Mouse (Mus musculus) MEL (cell line): Measurements from ENCODE around the gene Opcml. TPM values are rescaled to one million over a fixed set of nuclear protein-coding genes. Genes with fewer than 3 reads are reported as not detected.

ENCODE experiments used
- DNase-seq: peaks from one replicate; pipeline ENCODE4 v3.0.0; 2011; ENCODE audit warnings: low read depth, low spot score
- H3K27ac ChIP-seq: 2 replicates; pipeline ENCODE4 v1.5.1; 2012; ENCODE audit warnings: low read depth, mild to moderate bottlenecking, control low read depth, low read length, moderate library complexity; ENCODE audit not compliant: control insufficient read depth
- H3K27me3 ChIP-seq, 2 experiments: fragments of 150-350 bp in 1 of 2; sonication (generic) in 1 of 2; 2 replicates each; pipeline ENCODE4 v1.6.1; 2012; ENCODE audit warnings: low read length in 2 of 2, mild to moderate bottlenecking in 2 of 2, improper control_type of control experiment in 1 of 2, moderate library complexity in 1 of 2; ENCODE audit not compliant: insufficient read depth in 2 of 2, control insufficient read depth in 1 of 2
- H3K36me3 ChIP-seq, 2 experiments: 2 replicates each; pipeline ENCODE4 v1.6.1; 2012 to 2014; ENCODE audit warnings: low read length in 2 of 2, improper control_type of control experiment in 1 of 2, inconsistent platforms in 1 of 2, mild to moderate bottlenecking in 1 of 2; ENCODE audit not compliant: insufficient read depth in 2 of 2, control insufficient read depth in 1 of 2
- H3K4me1 ChIP-seq, 2 experiments: fragments of 150-350 bp in 1 of 2; sonication (generic) in 1 of 2; 2 replicates each; pipeline ENCODE4 v1.6.1; 2012; ENCODE audit warnings: low read length in 2 of 2, improper control_type of control experiment in 1 of 2, mild to moderate bottlenecking in 1 of 2; ENCODE audit not compliant: insufficient read depth in 2 of 2, control insufficient read depth in 1 of 2
- H3K4me3 ChIP-seq, 2 experiments: fragments of 150-350 bp in 1 of 2; sonication (generic) in 1 of 2; 2 replicates each; pipeline ENCODE4 v1.5.1; 2012; ENCODE audit warnings: low read depth in 2 of 2, low read length in 2 of 2, mild to moderate bottlenecking in 2 of 2, moderate library complexity in 2 of 2, control low read depth in 1 of 2, improper control_type of control experiment in 1 of 2; ENCODE audit not compliant: control insufficient read depth in 1 of 2, insufficient read depth in 1 of 2
- H3K79me2 ChIP-seq: 2 replicates; pipeline ENCODE4 v1.6.1; 2012; ENCODE audit warnings: mild to moderate bottlenecking, low read length, moderate library complexity; ENCODE audit not compliant: control insufficient read depth, poor library complexity, insufficient read depth
- H3K9ac ChIP-seq: 2 replicates; pipeline ENCODE4 v1.6.1; 2012; ENCODE audit warnings: low read depth, mild to moderate bottlenecking, control low read depth, low read length, moderate library complexity; ENCODE audit not compliant: control insufficient read depth, poor library complexity, severe bottlenecking
- H3K9me3 ChIP-seq: fragments of 150-350 bp; sonication (generic); replicated peaks from 2 replicates; pipeline ENCODE4 v1.6.1; 2012; ENCODE audit warnings: mild to moderate bottlenecking, low read length, improper control_type of control experiment, moderate library complexity; ENCODE audit not compliant: insufficient read depth
- BHLHE40 ChIP-seq: IDR thresholded peaks from 2 replicates; pipeline ENCODE4 v1.6.1; 2012; ENCODE audit warnings: low read depth, mild to moderate bottlenecking, inconsistent platforms, low read length, improper control_type of control experiment, borderline replicate concordance
- CHD1 ChIP-seq: IDR thresholded peaks from 2 replicates; pipeline ENCODE4 v1.6.1; 2012; ENCODE audit warnings: low read depth, mild to moderate bottlenecking, inconsistent platforms, low read length, improper control_type of control experiment
- CTCF ChIP-seq, 3 experiments: IDR thresholded peaks in 2 of 3; conservative IDR thresholded peaks in 1 of 3; 2 replicates each; pipeline ENCODE4 v1.5.1; 2011 to 2012; ENCODE audit warnings: low read length in 3 of 3, low read depth in 2 of 3, mild to moderate bottlenecking in 2 of 3, improper control_type of control experiment in 1 of 3, inconsistent platforms in 1 of 3, mixed read lengths in 1 of 3, moderate library complexity in 1 of 3; ENCODE audit not compliant: control insufficient read depth in 1 of 3, insufficient read depth in 1 of 3, poor library complexity in 1 of 3, severe bottlenecking in 1 of 3
- E2F4 ChIP-seq: IDR thresholded peaks from 2 replicates; pipeline ENCODE4 v1.6.1; 2011; ENCODE audit warnings: low read depth, low read length, improper control_type of control experiment, borderline replicate concordance
- EP300 ChIP-seq, 2 experiments: IDR thresholded peaks; 2 replicates each; pipeline ENCODE4 v1.6.1; 2011; ENCODE audit warnings: improper control_type of control experiment in 2 of 2, low read length in 2 of 2, low read depth in 1 of 2, mild to moderate bottlenecking in 1 of 2
- GABPA ChIP-seq: IDR thresholded peaks from 2 replicates; pipeline ENCODE4 v1.6.1; 2012; ENCODE audit warnings: low read depth, mild to moderate bottlenecking, inconsistent platforms, low read length, improper control_type of control experiment, moderate library complexity
- GATA1 ChIP-seq: IDR thresholded peaks from 2 replicates; pipeline ENCODE4 v1.6.1; 2011; ENCODE audit warnings: low read depth, low read length, improper control_type of control experiment
- JUND ChIP-seq: IDR thresholded peaks from 2 replicates; pipeline ENCODE4 v1.6.1; 2011; ENCODE audit warnings: low read depth, mild to moderate bottlenecking, improper control_type of control experiment, low read length
- MAFK ChIP-seq: IDR thresholded peaks from 2 replicates; pipeline ENCODE4 v1.6.1; 2011; ENCODE audit warnings: low read depth, mild to moderate bottlenecking, low read length, improper control_type of control experiment, borderline replicate concordance
- MAZ ChIP-seq: IDR thresholded peaks from 2 replicates; pipeline ENCODE4 v1.6.1; 2012; ENCODE audit warnings: low read depth, mild to moderate bottlenecking, inconsistent platforms, low read length, improper control_type of control experiment
- MEF2A ChIP-seq: IDR thresholded peaks from 2 replicates; pipeline ENCODE4 v1.6.1; 2014; ENCODE audit warnings: low read depth, mild to moderate bottlenecking, inconsistent platforms, low read length, improper control_type of control experiment; ENCODE audit not compliant: poor library complexity, insufficient replicate concordance, severe bottlenecking; ENCODE audit errors: extremely low read depth
- MYC ChIP-seq: IDR thresholded peaks from 2 replicates; pipeline ENCODE4 v1.6.1; 2011; ENCODE audit warnings: low read depth, mild to moderate bottlenecking, low read length, improper control_type of control experiment, moderate library complexity
- NELFE ChIP-seq: IDR thresholded peaks from 2 replicates; pipeline ENCODE4 v1.6.1; 2011; ENCODE audit warnings: low read depth, low read length, improper control_type of control experiment
- NRF1 ChIP-seq: IDR thresholded peaks from 2 replicates; pipeline ENCODE4 v1.6.1; 2014; ENCODE audit warnings: low read depth, mild to moderate bottlenecking, inconsistent platforms, low read length, improper control_type of control experiment, moderate library complexity; ENCODE audit not compliant: poor library complexity, insufficient read depth, severe bottlenecking
- POLR2AphosphoS2 ChIP-seq: IDR thresholded peaks from 2 replicates; pipeline ENCODE4 v1.6.1; 2011; ENCODE audit warnings: low read length, improper control_type of control experiment
- POLR2AphosphoS5 ChIP-seq: IDR thresholded peaks from 2 replicates; pipeline ENCODE4 v1.6.1; 2012; ENCODE audit warnings: low read depth, borderline replicate concordance, mild to moderate bottlenecking, inconsistent platforms, low read length, moderate library complexity, mixed read lengths
- RAD21 ChIP-seq: IDR thresholded peaks from 2 replicates; pipeline ENCODE4 v1.6.1; 2011; ENCODE audit warnings: mild to moderate bottlenecking, low read depth, low read length, improper control_type of control experiment
- RCOR1 ChIP-seq: IDR thresholded peaks from 2 replicates; pipeline ENCODE4 v1.6.1; 2012; ENCODE audit warnings: low read depth, mild to moderate bottlenecking, inconsistent platforms, low read length, improper control_type of control experiment
- SMC3 ChIP-seq: IDR thresholded peaks from 2 replicates; pipeline ENCODE4 v1.6.1; 2011; ENCODE audit warnings: low read depth, low read length, improper control_type of control experiment
- TBP ChIP-seq: IDR thresholded peaks from 2 replicates; pipeline ENCODE4 v1.8.0; 2011; ENCODE audit warnings: low read depth, low read length, improper control_type of control experiment
- USF1 ChIP-seq: IDR thresholded peaks from 2 replicates; pipeline ENCODE4 v1.6.1; 2014; ENCODE audit warnings: low read depth, mild to moderate bottlenecking, inconsistent platforms, low read length, improper control_type of control experiment, moderate library complexity
- USF2 ChIP-seq, 2 experiments: IDR thresholded peaks; 2 replicates each; pipeline ENCODE4 v1.6.1; 2011 to 2012; ENCODE audit warnings: improper control_type of control experiment in 2 of 2, low read length in 2 of 2, borderline replicate concordance in 1 of 2, inconsistent platforms in 1 of 2, low read depth in 1 of 2, mild to moderate bottlenecking in 1 of 2; ENCODE audit not compliant: insufficient read depth in 1 of 2
- ZKSCAN1 ChIP-seq: IDR thresholded peaks from 2 replicates; pipeline ENCODE4 v1.6.1; 2012; ENCODE audit warnings: low read depth, mild to moderate bottlenecking, inconsistent platforms, low read length, improper control_type of control experiment, moderate library complexity
- ZMIZ1 ChIP-seq: IDR thresholded peaks from 2 replicates; pipeline ENCODE4 v1.6.1; 2012; ENCODE audit warnings: low read depth, mild to moderate bottlenecking, inconsistent platforms, low read length, improper control_type of control experiment, moderate library complexity
- polyA plus RNA-seq, 2 experiments: library from polyadenylated mRNA; stranded (reverse) in 1 of 2; unstranded in 1 of 2; fragments of >175 nt in 1 of 2; fragments of >200 nt in 1 of 2; gene quantifications; 2 replicates each; pipeline versions ENCODE4 v1.2.1 to v1.2.4; 2012; ENCODE audit warnings: low replicate concordance in 2 of 2, low read depth in 1 of 2; ENCODE audit not compliant: insufficient read length in 2 of 2, insufficient read depth in 1 of 2, missing spikeins in 1 of 2
- total RNA-seq: library from RNA; depleted of rRNA; stranded (reverse); fragments of 300-350 nt; gene quantifications from 2 replicates; pipeline ENCODE4 v1.2.3, GENCODE M21; 2012

Opcml gene
- total and polyA plus RNA-seq, 3 experiments = not detected

DNA sequence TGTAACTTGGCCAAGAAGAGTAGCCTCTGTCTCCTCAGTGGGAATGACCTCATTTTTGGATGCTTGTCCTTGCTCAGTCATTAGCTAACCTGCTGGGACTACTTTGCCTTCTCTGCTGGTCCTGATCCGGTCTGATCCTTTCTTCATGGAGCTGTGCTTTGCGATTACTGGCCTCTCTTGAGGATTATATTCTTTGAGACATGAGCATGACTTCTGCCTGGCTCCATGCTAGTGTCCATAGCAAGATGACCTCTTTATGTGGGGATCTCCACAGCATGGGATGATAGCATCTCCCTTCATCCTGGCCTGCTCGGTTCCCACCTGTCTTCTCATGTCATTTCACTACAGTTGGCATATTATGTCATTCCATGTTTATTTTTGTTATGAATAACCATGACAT, 699.8 kb downstream of the Opcml start:
- H3K4me3 ChIP-seq = no peak overlapping the region
- TF ChIP-seq NRF1 = no peak
- no peak for TF ChIP-seq POLR2AphosphoS5
- TF ChIP-seq E2F4 = no peak
- no peak for TF ChIP-seq USF2 (IDR thresholded peaks at IDR 0.05; ENCODE audit: borderline replicate concordance in 1 of 2, insufficient read depth in 1 of 2, low read depth in 1 of 2, low read length in 2 of 2)
- TF ChIP-seq BHLHE40 = no peak
- no peak for TF ChIP-seq CHD1
- TF ChIP-seq ZKSCAN1 = no peak
- TF ChIP-seq MEF2A = no peak
- no peak for TF ChIP-seq GATA1
- no peak for TF ChIP-seq NELFE
- no peak overlapping the region for H3K27ac ChIP-seq
- H3K36me3 ChIP-seq = no peaks in the 10 kb centered on the region
- no peaks in the 10 kb centered on the region for H3K79me2 ChIP-seq
- no peaks in the 10 kb centered on the region for H3K27me3 ChIP-seq
- no peak for DNase-seq
- H3K4me1 ChIP-seq = no peaks in the 10 kb centered on the region
- no peaks in the 10 kb centered on the region for H3K9me3 ChIP-seq
- H3K9ac ChIP-seq = no peak overlapping the region

DNA sequence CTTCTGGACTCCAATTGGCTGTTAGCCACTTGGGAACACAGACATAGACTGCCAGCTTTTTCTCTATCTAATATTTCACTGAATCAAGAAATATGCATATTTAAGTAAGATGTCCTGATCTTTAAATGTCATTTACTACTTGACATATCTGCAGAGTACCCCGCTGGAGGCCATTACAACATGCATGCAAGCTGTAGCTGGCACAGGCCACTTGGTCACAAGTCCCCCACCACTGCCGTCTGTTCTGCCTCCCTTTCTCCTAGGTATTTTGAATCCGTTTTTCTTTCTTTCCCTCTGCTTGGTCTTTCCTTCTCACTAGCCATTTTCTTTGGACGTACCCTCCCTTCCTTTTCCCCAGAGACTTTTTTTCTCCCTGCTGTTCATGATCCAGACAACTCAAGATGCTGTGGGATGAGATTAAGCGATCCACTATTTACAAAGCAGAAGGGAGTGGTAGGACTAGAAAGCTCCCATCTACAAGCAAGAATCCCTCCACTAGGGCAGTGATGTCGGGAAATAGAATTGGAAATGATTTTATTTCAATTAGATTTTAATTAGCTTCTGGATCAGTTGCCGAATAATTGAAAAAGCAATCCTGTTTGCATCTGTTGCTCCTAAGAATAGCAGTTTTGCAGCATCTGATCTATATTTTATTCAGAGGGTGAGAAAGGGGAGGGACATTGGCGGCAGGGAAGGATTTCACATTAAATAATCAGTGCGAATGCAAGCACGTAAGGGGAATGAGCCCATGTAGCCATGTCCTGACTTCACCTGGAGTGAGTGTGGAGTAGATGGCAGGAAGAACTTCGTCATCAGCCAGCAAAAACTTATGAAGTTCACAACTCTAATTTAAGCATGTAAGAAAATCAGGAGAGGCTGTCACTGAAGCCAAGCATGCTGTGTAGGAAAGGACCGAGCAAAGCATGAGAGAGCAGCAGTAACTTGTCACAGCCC, 709.5 kb downstream of the Opcml start:
- Histone ChIP-seq H3K79me2 (no peaks in the 10 kb centered on the region), H3K4me3 (no peak overlapping the region), H3K9ac (no peak overlapping the region), H3K36me3 (no peaks in the 10 kb centered on the region), H3K9me3 (no peaks in the 10 kb centered on the region), H3K4me1 (no peaks in the 10 kb centered on the region), H3K27me3 (no peaks in the 10 kb centered on the region), H3K27ac (no peak overlapping the region)
- no peak for DNase-seq
- TF ChIP-seq GABPA = no peak
- no peak for TF ChIP-seq TBP
- no peak for TF ChIP-seq RAD21
- TF ChIP-seq EP300 (IDR thresholded peaks at IDR 0.05; ENCODE audit: low read depth in 1 of 2, low read length in 2 of 2) = no peak
- TF ChIP-seq NRF1 = no peak
- TF ChIP-seq MAZ = no peak
- TF ChIP-seq MAFK = no peak
- TF ChIP-seq CHD1 = no peak
- TF ChIP-seq BHLHE40 = no peak
- TF ChIP-seq ZMIZ1 = no peak
- no peak for TF ChIP-seq RCOR1
- TF ChIP-seq SMC3 = no peak
- no peak for TF ChIP-seq JUND
- no peak for TF ChIP-seq USF1
- TF ChIP-seq POLR2AphosphoS2 = no peak
- TF ChIP-seq E2F4 = no peak
- no peak for TF ChIP-seq MYC
- no peak for TF ChIP-seq CTCF (IDR thresholded peaks at IDR 0.05 in 2 of 3, conservative IDR thresholded peaks at IDR 0.05 in 1 of 3; ENCODE audit: control insufficient read depth in 1 of 3, insufficient read depth in 1 of 3, low read depth in 2 of 3, low read length in 3 of 3, poor library complexity in 1 of 3, severe bottlenecking in 1 of 3)
